Mouse (Mus musculus) ovary, postnatal 36 days (tissue): ENCODE measurements around the gene Rnf208.
A peak's percentile ranks its signal among the peaks of the same experiment; 100 is the strongest.

Experiments
- DNase-seq: peaks from one replicate; pipeline ENCODE4 v3.0.0; 2022; ENCODE audit warnings: low spot score, mixed read lengths

Gene Rnf208

GRCm38 (mm10) chr2:25242101-25242506, at the start of gene Rnf208, which contains the start of gene Cysrt1:
TSS of gene Rnf208 (plus strand) at chr2:25242255.
TSS of gene Cysrt1 (minus strand) at chr2:25242452.
- no peak for DNase-seq

DNA sequence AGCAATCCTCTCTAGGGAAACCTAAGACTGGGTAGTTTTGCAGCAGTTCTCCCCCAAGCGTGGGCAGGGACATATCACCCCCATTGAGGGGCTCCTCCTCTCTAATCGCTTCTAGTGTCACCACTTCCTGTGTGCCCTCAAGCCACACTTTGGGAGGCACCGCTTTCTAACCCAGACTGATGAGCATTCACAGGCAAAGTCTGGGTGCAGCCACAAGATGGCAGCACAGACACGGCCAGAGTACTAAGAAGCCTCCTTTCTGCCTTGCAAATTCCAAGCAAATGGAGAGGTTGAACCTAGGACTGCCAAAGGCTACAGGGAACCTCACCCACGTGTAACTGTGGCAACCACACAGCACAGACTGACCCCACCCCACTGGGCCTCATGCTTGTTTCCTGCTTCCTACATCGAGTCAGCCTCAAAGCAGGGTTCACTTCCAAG, 48.7 kb upstream of the Rnf208 start:
- DNase-seq, result peak; percentile 78

- no peak for DNase-seq
These were observed 48.0 kb upstream of the Rnf208 start for GRCm38 (mm10) chr2:25194006-25194405.

DNA sequence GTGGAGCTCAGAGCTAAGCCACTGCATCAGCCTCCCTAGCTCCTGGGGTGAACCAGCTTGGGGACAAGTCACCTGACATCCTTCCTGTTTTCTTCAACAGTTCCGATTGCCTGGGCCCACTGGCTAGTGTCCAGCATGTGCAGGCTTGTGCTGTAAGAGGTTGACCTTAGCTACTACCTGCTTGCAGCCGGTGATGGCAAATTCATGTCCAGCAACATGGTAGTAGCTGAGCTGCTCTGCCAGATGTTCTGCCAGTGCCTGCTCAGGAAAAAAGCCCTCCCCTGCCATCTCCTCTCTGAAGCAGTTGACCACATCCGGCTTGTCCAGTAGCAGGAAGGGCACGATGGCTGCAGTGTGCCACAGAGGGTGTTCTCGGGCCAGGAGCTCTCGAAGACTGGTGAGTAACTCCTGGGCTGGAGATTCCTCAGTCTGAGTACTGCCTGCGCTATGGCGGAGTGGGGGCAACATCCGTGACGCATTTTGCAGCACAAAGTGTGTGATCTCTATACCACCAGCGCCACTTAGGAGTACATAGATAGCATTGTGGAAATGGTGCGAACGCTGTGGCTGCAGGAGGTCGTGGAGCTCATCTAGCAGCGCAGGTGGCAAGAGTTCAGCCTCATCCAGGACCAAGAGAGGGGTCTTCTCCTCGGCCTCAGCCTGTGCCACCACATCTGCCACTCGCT, 47.4 kb upstream of the Rnf208 start:
- no peak for DNase-seq

GRCm38 (mm10) chr2:25195211-25196156, 46.6 kb upstream of the Rnf208 start:
- peak; percentile 48 for DNase-seq

DNA sequence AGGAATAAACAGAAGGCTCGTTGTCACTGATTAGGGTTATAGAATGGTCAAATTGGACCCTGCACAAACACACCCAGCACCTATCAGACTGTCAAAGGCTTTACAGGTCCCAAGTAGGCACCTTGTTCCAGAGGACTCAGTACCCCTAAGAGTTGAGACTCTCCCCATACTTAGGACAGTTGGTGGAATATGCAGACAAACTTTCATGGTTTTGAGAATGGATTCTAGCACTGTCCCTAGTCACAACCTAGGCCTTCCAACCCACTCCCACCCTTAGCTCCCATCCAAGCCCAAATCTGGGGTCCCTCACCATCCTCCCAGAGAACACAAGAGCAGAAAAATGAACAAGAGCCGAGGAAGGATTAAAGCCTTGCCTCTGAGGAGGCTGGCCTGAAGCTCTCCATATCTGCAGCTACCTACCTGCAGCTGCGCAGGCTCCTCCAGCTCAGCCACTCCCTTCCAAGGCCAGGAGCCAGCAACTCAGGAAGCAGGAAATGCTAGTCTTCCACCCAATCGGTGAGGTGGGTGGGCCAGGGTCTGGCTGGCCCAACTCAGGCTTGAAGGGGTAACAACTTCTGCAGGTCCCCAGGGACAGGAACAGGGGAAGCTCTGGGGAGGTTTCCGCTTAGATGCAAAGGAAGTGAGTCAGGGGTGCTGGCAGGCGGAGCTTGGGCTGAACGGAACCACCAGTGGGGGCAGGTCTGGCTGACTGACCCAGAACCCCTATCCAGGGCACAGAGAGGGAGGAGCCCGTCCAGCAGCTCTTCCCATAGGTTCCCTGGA, 45.7 kb upstream of the Rnf208 start, which contains the start of gene Tor4a:
Gene Tor4a (minus strand): TSS at position 715 of the 783 bp plus-strand sequence.
- peak; percentile 73 for DNase-seq

DNA sequence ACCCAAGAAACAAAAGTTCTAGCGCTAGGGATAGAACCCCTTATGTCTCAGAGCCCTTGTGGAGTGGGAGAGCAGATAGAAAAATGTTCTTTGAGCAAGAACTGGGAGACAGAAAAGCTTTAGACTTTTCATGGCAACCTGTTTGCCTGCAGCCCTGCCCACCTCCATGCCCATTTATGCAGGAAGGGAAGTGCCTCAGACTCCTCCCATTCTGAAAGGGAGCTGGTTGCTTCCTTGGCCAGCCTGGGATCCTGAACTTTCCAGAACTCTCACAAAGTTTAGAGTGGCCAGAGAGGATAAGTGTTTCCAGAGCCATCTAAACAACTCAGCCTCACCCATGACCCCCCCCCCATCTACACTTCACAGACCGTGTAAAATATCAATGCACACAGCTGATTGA, 44.9 kb upstream of the Rnf208 start:
- no peak for DNase-seq

GRCm38 (mm10) chr2:25197946-25198345, 44.1 kb upstream of the Rnf208 start:
- DNase-seq, result no peak

DNA sequence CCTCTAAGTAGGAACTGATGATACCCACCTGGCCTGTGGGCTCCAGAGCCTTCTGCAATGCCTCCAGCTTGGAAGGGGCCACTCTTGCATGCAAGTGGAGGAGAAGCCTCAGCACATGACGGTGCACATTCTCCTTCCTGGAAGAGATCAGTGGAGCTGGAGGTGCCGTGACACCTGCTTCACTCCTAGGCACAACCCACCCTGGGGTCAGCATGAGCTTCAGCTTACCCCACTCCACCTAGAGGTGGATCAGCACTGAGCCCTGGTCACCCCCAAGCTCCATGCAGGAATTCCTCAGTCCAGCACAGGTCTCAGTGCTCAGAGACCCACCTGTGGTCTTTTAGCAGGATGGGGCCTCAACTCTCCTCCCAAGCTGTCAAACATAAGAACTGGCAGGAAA, 41.4 kb upstream of the Rnf208 start:
- DNase-seq, result no peak

- DNase-seq, result no peak
These were observed 38.3 kb upstream of the Rnf208 start for GRCm38 (mm10) chr2:25203631-25204214.

DNA sequence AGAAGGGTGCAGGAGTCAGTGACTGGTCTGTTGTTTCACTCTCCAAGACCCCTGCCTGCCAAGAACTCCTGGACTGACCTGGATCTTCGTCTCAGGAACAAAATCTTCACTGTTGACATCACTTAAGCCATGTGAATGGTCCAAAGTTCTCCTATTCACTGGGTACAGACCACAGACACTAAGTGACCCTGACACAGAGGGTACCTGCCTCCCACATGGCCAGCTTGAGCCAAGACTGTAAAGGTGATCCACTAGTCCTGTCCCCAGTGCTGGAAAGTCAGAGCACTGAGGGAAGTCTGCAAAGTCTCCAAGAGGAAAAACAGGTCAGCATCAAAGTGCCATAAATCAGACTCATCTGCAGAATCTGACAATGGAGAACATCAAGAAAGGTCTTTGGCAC, 34.5 kb upstream of the Rnf208 start:
- DNase-seq, result no peak

DNA sequence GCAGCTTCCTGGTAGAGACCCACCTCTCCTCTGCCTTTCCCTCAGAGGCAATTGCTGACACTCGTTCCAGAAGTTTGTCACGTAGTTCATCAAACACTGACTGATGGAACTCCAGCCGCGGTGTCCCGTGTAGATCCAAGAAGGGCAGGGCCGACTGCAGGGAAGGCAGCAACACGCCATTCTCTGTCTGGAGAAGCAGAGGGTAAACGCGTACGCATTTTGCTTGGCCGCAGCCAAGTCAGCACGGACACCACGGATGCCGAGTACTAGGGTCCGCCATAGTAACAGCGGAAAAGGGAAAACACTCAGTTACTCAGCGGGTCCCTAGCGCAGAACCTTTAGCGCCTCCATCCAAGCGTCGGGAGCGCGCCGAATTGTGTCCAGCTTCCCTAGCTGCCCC, 31.4 kb upstream of the Rnf208 start:
- DNase-seq, result no peak

- DNase-seq, result peak; percentile 90
These were observed 30.9 kb upstream of the Rnf208 start, which contains the start of gene Nelfb for GRCm38 (mm10) chr2:25211121-25211670. TSS of gene Nelfb (minus strand) at chr2:25211489.

- no peak for DNase-seq
These were observed 28.7 kb upstream of the Rnf208 start for GRCm38 (mm10) chr2:25213266-25213865.

DNA sequence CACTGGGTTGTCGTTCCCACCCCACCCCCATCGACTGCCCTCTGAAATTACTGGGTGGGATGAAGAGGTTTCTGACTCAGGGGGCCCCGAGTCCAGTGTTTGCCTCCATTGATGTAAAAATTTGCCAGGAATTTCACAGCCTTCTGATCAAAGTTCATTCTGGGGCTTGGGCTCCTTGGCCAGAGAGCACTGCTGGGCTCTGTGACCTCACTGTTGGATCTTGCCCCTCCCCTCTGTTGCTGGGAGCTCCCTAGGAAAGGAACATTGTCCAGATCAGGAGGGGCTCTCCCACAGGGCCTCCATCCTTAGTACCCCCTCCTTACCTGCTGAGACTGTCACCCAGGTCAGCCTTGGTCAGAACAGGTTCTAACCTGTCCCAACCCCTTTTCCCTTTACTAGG, 27.6 kb upstream of the Rnf208 start, which contains the start of gene Stpg3:
Gene Stpg3 (minus strand): TSS at position 194 of the 400 bp plus-strand sequence.
- no peak for DNase-seq

DNA sequence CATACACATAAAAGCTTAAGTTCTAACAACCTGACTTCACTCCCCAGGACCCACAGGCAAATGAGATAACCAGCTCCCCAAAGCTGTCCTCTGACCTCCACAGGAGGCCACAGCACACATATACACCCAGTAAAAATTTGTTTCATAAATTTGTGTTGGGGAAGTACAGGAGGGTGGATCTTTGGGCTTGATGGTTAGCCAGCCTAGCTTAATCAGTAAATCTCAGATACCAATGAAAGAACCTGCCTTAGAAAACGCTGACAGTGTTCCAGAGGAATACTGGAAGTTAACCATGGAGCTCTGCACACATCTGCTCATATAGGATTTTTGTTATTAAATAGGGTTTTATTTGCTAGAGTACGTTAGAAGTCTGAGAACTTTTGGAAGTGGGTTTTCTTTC, 24.4 kb upstream of the Rnf208 start:
- no peak for DNase-seq

GRCm38 (mm10) chr2:25218445-25218844, 23.6 kb upstream of the Rnf208 start, which contains the start of gene Fam166a:
TSS of gene Fam166a (plus strand) at chr2:25218745.
- DNase-seq, result no peak

DNA sequence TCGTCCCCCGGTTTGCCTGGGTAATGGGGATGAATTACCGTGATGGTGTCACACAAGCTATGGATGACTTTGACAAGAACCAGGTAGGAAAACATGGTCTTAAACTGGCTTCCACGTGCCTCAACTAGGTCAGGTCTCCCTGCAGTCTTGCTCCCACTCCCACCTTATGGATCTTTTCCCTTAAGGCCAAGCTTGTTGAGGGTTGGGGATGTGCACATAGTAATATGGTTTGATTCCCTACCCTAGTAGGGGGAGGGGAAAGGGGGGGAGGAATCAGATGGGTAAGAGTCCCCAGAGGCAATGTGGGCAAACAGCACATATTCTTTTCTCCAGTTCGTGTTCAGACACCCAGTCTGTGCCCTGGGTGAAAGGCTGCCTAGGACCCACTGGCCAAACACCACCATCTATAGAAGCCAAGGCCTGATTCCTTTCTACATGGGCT, 20.7 kb upstream of the Rnf208 start:
- DNase-seq, result no peak

- peak; percentile 80 for DNase-seq
These were observed 18.2 kb upstream of the Rnf208 start for GRCm38 (mm10) chr2:25223681-25224491.

DNA sequence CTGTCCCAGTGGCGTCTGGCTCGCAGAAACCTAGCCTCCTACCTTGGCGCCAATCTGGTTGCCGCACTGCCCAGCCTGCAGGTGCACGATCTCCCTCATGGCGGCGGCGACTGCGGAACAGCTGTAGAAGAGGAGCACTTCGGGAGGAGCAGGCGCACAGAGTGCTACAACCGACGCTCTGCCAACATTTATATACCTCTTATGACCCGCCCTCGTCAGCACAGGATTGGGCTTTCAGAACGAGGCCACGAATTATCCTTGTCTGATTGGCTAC, 17.6 kb upstream of the Rnf208 start, which contains the start of gene Tubb4b:
Gene Tubb4b (minus strand): TSS at position 211 of the 274 bp plus-strand sequence.
- DNase-seq, result no peak
